Mouse (Mus musculus) retina, adult 2 months (tissue): ENCODE measurements around the gene Slc26a9.

Experiments used
- DNase-seq: peaks from one replicate; pipeline ENCODE4 v3.0.0-alpha.2; 2012; ENCODE audit warnings: low read depth, low spot score

The Slc26a9 gene

GRCm38 (mm10) chr1:131736494-131736893, 7.3 kb upstream of the Slc26a9 start:
- no peak for DNase-seq

- no peak for DNase-seq
Measured at GRCm38 (mm10) chr1:131737269-131737668, 6.6 kb upstream of the Slc26a9 start.

DNA sequence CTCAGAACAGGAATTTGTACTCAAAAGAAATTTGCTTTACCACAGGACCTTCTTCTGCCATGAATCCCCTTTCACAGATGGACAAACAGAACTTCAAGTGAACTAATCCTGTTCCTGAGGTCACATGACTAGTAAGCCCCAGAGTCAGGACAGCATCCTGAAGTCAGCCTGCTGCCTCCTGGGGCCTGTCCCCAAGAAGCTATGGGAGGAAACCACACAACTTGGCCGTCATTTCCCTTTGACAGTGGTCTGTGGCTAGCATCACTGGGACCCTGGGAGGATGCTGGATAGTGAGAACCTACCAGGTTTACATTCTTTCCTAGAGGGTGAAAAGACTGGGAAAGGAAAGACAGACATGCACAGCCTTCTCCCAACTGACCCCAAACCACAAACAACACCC, 5.1 kb upstream of the Slc26a9 start:
- DNase-seq: no peak

DNA sequence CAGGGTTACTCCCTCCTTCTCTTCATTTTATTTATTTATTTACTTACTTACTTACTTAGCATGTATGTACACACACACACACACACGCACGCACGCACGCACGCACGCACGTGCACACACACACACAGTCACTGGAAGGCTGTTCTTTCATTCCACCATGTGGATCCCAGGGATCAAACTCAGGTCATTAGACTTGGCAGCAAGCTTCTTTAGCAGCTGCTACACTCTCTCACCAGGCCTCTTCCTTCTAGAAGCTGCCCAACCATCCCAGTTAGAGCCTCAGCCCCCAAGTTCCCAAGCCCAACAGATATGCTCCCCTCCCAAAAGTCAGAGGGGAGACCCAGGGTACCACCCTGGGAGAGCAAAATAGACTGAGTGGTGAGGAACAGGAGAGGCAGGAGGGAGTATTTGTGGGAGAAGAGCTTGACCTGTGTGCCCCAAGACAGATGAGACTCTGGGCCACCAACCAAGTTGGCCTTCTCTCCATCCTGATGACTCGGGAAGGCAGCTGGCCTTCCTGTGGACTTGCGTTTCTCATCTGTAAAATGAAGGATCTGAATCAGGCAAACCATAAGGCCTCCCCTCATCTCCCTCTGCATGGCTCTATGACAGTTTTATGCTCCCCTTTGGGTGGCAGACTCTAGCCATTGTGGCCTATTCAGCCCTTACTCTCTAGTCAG, 4.2 kb upstream of the Slc26a9 start:
- DNase-seq: no peak

GRCm38 (mm10) chr1:131745391-131745790, 1.6 kb downstream of the Slc26a9 start:
- DNase-seq: no peak

- DNase-seq: no peak
Measured at GRCm38 (mm10) chr1:131747761-131748160, 3.9 kb downstream of the Slc26a9 start.

- no peak for DNase-seq
Measured at GRCm38 (mm10) chr1:131748636-131749035, 4.8 kb downstream of the Slc26a9 start.

DNA sequence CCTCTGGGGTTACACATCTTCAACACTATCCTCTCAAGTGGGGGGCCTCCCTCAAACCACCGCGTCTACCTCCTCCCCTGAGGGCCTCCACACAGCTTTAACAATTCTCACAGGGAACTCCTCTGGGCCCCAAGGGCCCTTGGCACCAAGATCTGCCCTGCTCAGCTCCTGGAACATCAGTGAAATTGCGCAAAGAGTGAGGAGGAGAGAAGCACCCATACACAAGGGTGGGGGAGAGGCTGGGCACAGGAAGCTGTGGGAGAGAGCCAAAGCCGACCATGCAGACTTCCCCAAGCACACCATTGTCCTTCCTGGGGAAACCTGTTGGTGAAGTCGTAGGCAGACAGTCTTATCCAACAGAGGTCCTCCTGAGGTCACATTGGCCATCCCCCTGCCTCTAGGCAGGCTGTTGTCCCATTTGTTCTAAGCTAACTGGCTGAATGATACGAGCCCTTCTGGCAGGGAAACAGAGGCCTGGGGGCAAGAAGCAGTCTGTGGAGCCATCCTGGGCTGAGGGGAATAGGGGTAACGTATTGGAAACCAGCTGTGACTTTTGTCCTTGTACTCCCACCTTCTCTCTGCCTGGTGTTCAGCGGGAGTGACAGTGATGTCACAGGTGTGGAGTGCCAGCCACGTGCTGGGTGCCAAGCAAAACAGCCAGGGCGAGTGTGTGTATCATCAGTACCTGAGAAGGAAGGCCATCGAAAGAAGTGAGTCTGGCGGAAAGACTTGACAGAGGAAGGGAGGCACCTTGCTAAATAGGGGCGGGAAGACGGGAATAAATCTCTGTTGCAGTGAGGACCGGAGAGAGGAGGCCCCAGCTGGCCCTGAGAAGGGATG, 6.1 kb downstream of the Slc26a9 start:
- DNase-seq: no peak

- no peak for DNase-seq
Measured at GRCm38 (mm10) chr1:131751181-131751890, 7.5 kb downstream of the Slc26a9 start.

GRCm38 (mm10) chr1:131751891-131752311, 8.1 kb downstream of the Slc26a9 start:
- no peak for DNase-seq

DNA sequence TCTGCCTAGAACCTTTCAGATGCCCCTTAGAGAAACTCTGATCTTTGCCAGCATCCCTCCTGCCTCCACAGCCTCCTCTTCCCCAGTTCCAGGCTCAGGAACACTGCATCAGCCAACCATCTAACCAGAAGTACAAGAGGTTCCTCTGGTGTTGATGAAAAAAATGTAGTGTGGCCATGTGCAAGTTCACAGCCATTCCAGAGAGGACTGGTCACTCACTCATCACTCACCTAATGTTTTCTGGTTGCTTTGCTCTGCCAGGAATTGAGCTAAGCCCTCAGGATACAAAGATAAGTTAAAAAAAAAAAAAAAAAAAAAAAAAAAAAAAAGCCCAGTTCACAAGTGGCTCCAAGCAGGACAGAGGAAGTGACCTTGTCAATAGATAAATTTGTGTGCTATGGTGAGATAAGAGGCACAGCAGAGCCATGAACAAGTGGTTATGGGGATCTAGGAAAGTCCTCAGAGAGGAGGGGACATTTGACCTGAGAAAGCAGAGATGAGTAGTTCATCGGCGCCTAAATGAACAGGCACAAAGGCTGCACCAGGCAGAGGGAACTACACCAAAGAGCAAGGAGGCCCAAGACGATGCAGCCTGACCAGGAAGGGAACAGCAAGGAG, 10.5 kb downstream of the Slc26a9 start:
- no peak for DNase-seq

DNA sequence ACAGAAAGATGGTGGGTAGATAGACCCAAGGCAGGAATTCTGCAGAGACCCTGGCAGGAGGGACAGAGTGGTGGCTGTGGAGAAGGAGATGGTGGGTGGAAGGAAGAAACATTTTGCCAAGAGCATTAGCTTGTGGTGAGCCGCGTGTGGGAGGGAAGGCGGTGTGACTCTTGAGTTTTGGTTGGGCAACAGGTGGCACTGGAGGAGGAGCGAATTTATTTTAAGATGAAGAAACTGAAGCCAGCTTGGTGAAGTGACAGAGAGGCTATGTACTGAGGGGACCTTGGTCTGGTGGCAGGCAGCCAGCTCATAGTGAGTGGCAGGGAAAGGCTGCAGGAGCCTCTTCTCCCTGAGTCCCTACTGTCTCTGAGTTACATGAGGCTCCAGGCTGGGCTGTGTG, 11.1 kb downstream of the Slc26a9 start:
- no peak for DNase-seq

DNA sequence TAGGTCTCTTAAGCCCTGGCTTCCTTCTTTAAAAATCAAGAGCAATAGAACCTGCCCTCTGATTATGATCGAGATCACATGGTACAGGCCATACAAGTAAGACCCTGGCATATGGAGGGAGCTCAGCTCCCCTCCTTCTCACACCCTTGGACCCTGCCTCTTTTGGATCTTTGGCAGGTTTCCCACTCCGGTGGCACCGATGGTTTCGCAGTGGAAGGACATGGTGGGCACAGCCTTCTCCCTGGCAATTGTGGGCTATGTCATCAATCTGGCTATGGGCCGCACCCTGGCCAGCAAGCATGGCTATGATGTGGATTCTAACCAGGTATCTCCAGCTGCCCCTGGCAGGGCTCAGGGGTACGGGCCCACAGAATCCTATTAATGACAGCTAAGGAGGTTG, 13.4 kb downstream of the Slc26a9 start:
- no peak for DNase-seq

GRCm38 (mm10) chr1:131758796-131759195, 15.0 kb downstream of the Slc26a9 start:
- DNase-seq: no peak

GRCm38 (mm10) chr1:131759667-131760427, 16.0 kb downstream of the Slc26a9 start:
- no peak for DNase-seq

DNA sequence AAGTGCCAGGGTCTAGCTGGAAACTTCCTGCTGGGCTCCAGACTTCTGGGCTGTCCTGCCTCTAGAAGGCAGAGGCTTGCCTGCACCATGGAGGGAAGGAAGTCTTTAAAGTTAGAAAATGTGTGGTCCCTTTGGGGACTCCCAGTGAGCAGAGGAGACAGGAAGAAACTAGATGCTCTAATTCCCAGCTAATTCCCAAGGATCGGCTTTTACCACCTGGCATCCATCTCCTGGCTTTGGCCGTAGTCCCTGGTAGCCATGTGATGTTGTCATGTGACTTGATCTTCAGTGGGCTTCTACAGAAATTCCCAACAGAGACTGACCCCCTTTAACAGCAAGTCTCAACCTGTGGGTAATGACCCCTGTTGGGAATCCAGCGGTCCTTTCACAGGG, 16.6 kb downstream of the Slc26a9 start:
- DNase-seq: no peak

DNA sequence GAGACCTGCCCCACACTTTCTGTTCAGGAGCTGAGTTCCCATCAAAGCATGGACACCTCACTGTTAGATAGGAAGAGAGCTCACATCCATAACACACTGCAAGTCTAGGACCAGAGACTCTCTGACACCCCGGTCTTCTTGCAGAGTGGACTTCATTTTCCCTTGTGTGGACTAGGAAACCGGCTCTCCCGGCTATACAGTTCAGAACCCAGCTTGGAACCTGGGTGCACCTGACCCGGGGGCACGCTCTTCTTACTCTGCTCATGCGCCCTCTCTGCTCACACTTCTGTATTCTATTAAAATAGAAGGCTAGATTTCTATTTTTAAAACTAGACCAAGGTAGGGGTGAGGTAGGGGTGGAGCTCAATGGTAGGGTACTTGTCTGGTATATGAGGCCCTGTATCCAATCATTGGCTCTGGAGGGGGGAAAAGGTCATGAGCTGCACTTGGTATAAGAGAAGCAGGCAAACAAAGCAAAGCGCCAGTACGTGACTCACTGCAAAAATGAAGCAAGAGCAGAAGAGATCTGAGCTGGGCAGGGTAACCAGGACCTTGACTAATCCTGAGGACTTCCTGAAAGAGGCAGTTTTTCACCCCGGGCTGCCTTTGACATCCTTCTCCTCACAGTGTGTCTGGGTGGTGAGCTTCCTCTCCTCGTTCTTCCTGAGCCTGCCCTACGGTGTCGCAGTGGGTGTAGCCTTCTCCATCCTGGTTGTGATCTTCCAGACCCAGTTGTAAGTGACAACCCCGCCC, 17.4 kb downstream of the Slc26a9 start:
- DNase-seq: no peak

GRCm38 (mm10) chr1:131763683-131764082, 19.9 kb downstream of the Slc26a9 start:
- no peak for DNase-seq

DNA sequence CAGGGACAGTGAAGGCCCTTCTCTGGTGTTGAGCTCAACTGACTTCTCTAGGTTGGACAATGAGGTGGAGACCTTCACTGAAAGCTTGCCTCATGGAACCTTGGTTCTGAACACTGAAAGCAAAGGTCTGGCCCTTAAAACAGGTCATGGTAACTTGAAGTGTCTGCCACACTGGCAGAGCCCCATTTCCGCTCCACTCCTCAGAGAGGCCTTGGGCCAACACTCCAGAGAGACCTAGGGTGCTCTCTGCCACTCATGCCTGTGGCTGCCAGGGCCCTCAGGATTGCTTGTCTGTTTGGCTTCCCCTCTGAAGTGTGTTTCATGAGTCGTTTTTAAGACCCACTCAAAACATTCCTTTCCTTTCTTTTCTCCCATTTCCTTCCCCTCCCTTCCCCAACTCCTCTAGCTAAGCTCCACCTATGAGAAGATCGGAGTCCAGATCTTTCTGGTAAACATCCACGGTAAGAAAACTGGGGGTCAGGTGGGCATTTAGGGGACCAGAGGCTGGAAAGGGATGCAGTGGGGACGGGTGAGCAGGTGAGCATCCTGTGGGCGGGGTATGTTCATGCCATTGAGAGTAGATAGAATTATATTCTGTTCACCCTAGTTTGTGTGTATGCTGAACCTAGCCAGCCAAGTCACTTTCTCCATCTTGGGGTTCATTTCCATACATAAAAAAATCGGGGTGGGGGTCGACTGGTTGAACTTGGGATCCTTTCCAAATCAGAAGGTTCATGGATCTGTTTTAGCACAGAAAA, 20.9 kb downstream of the Slc26a9 start:
- no peak for DNase-seq
